Mouse (Mus musculus) kidney, embryonic 14.5 days (tissue): ENCODE data around the gene Ptpn14. TPM values are rescaled to one million over a fixed set of nuclear protein-coding genes. Genes with fewer than 3 reads are reported as not detected.
A peak's percentile ranks its signal among the peaks of the same experiment; 100 is the strongest.

Source experiments
- ATAC-seq: fragments of 200-750 bp; cut with Nextera tagmentation; 2 replicates; pipeline ENCODE4 v1.8.0; 2017; ENCODE audit warnings: moderate number of reproducible peaks, mild to moderate bottlenecking, moderate TSS enrichment, moderate library complexity; ENCODE audit not compliant: low FRiP score, low TSS enrichment
- H3K27ac ChIP-seq: fragments of 300-500 bp; sonication (generic); 2 replicates; pipeline ENCODE4 v1.5.1; 2014; ENCODE audit warnings: low read depth, mild to moderate bottlenecking, low read length, moderate library complexity, mixed read lengths
- H3K27me3 ChIP-seq: fragments of 300-500 bp; sonication (generic); 2 replicates; pipeline ENCODE4 v1.6.1; 2014; ENCODE audit warnings: mild to moderate bottlenecking, low read length; ENCODE audit not compliant: control insufficient read depth, insufficient read depth
- H3K36me3 ChIP-seq: fragments of 300-500 bp; sonication (generic); 2 replicates; pipeline ENCODE4 v1.6.1; 2014; ENCODE audit warnings: low read length, mixed read lengths; ENCODE audit not compliant: control insufficient read depth, insufficient read depth
- H3K4me1 ChIP-seq: fragments of 300-500 bp; sonication (generic); 2 replicates; pipeline ENCODE4 v1.6.1; 2014; ENCODE audit warnings: low read length, mixed read lengths; ENCODE audit not compliant: control insufficient read depth, insufficient read depth
- H3K4me2 ChIP-seq: fragments of 300-500 bp; sonication (generic); replicated peaks from 2 replicates; pipeline ENCODE4 v1.6.1; 2014; ENCODE audit warnings: low read depth, mild to moderate bottlenecking, low read length
- H3K4me3 ChIP-seq: fragments of 300-500 bp; sonication (generic); 2 replicates; pipeline ENCODE4 v1.5.1; 2014; ENCODE audit warnings: mild to moderate bottlenecking, low read length
- H3K9ac ChIP-seq: fragments of 300-500 bp; sonication (generic); 2 replicates; pipeline ENCODE4 v1.6.1; 2014; ENCODE audit warnings: low read depth, mild to moderate bottlenecking, low read length, moderate library complexity
- H3K9me3 ChIP-seq: fragments of 300-500 bp; sonication (generic); 2 replicates; pipeline ENCODE4 v1.6.1; 2016; ENCODE audit warnings: low read length; ENCODE audit not compliant: control insufficient read depth
- WGBS: fragments of 180-500 bp; shearing (Covaris S2); extraction: QIAGEN DNeasy Blood & Tissue Kit; methylation state at CpG from one replicate; pipeline ENCODE4 v1.1.7; 2014; 5-methylcytosine and 5-hydroxymethylcytosine counted together
- polyA plus RNA-seq: library from polyadenylated mRNA; unstranded; fragments of >200 nt; fragmentation: Nextera tagmentation; extraction: Ambion mirVana; gene quantifications from 2 replicates; pipeline ENCODE4 v1.2.1, GENCODE M21; 2014

The Ptpn14 gene
- polyA plus RNA-seq, 1 experiment from 2014 or later = 21.1 TPM

DNA sequence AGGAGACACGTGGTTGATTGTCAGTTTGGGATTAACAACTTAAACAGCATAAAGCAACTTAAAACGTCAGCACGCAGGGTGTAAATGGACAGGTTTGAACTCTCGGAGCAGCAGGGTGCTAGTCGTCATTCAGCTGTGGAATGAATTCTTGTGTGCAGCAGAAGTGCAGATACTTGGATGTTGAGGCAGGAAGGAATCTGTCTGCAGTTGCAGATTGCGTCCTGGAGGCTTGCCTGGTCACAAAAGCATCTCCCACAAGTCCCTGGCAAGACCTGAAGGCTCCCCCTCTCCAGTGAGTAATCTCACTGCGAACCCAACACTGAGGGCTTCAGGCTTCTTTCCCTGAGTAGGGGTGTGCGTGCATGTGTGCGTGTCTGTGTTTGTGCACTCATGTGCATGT is 39.8 kb downstream of the Ptpn14 start:
- WGBS = 56% methylated on average over 9 of the region's 9 CpGs

DNA sequence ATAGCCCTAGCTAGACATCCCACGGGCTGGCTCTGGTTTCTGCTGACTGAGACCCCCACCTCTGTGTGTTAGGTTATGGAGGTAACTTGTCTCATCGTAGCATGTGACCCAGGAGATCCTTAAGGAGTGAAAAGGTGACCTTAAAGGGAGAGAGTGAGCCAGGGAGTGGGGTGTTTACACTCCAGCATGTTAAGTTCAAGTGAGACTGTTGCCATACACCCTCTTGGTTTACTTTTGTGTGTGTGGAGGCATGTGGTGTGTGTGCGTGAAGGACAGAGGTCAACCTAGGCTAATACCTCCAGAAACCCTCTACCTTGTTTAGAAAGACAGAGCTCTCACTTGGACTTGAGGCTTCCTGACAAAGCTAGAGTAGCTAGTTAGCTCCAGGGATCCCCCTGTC is 42.4 kb downstream of the Ptpn14 start:
- 62% methylated on average over 3 of the region's 3 CpGs for WGBS
- no peak for ATAC-seq
- no peak overlapping the region for H3K9ac ChIP-seq
- H3K27me3 ChIP-seq = no peaks in the 10 kb centered on the region
- peaks cover 4% of the 10 kb centered on the region; the same call in 1 of the 2 replicates for H3K36me3 ChIP-seq
- no peaks in the 10 kb centered on the region for H3K9me3 ChIP-seq
- no peak overlapping the region; the same call in 1 of the 2 replicates for H3K27ac ChIP-seq
- H3K4me2 ChIP-seq = no peak overlapping the region
- no peak overlapping the region for H3K4me3 ChIP-seq
- H3K4me1 ChIP-seq = peaks cover 37% of the 10 kb centered on the region

More for the DNA sequence above, 39.8 kb downstream of the Ptpn14 start:
- H3K36me3 ChIP-seq = peaks cover 4% of the 10 kb centered on the region; the same call in 1 of the 2 replicates
- H3K27ac ChIP-seq = no peak overlapping the region
- no peaks in the 10 kb centered on the region for H3K27me3 ChIP-seq
- no peak overlapping the region for H3K4me3 ChIP-seq
- no peak for ATAC-seq
- H3K4me2 ChIP-seq = no peak overlapping the region
- peaks cover 24% of the 10 kb centered on the region; the same call in 1 of the 2 replicates for H3K4me1 ChIP-seq
- no peak overlapping the region for H3K9ac ChIP-seq
- H3K9me3 ChIP-seq = no peaks in the 10 kb centered on the region

DNA sequence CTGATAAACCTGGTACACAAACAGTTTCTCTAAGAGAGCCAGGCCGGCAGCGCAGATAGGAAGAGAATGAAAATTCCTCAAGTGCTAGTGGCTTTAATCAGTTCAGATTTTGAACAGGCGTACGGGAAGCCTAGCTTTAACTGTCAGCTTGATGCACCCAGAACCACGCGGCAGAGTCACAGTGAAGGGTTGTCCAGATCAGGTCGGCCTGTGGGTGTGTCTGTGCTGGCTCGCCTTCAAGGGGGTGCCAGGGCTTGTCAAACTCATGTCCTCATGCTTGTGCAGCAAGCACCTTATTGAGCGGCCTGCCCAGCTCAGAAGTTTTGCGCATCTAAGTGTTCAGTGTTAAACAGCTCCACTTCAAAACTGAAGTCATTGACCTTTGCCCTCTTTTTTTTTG is 44.6 kb downstream of the Ptpn14 start:
- Histone ChIP-seq H3K9me3 (no peaks in the 10 kb centered on the region), H3K27me3 (no peaks in the 10 kb centered on the region), H3K4me2 (no peak overlapping the region), H3K4me3 (no peak overlapping the region), H3K27ac (no peak overlapping the region), H3K9ac (no peak overlapping the region), H3K36me3 (peaks cover 4% of the 10 kb centered on the region; the same call in 1 of the 2 replicates), H3K4me1 (peaks cover 45% of the 10 kb centered on the region)
- ATAC-seq = no peak
- WGBS = 86% methylated on average over 10 of the region's 10 CpGs

DNA sequence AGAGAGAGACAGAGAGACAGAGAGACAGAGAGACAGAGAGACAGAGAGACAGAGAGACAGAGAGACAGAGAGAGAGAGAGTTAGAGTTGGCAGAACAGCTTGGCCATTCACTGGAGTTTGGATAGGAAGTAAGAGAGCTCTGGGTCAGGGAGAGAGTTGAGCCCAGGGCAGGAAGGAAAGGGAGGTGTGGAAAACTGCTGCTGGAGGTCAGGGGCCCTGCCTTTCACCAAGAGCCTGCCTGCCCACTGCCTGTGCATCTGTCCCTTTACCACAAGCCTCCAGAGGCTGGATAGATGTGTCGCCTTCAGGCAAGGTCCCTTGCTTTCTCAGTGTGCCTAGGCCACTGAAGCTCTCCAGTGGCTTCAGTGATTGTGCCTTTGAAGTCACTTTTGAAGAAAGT is 46.7 kb downstream of the Ptpn14 start:
- ATAC-seq = no peak
- 8% methylated on average over 1 of the region's 1 CpGs for WGBS
- H3K4me1 ChIP-seq = peaks cover 51% of the 10 kb centered on the region
- no peak overlapping the region for H3K9ac ChIP-seq
- peaks cover 4% of the 10 kb centered on the region; the same call in 1 of the 2 replicates for H3K36me3 ChIP-seq
- no peak overlapping the region for H3K4me2 ChIP-seq
- no peak overlapping the region for H3K4me3 ChIP-seq
- no peaks in the 10 kb centered on the region for H3K27me3 ChIP-seq
- H3K27ac ChIP-seq = 0 out of 2 replicates have a peak overlapping the region, but pooled peaks have one; percentile 11
- H3K9me3 ChIP-seq = no peaks in the 10 kb centered on the region

DNA sequence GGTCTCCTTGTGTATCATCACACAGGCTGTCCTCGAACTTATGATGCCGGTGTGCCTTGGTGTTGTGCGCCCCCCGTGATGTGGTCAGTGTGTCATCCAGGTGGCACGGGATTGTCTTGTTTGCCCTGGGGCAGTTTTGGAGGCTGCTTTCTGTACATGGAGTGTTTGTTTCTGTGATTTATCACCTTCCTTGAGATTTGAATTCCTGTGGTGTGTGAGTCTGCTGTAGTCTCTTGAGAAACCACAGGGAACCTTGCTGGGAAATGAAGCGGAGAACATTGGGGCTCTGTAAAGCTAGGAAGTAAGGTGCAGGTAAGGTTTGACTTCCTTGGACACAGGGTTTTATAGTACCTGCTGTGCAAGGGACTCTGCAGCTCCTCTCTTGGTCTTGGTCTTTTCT is 49.1 kb downstream of the Ptpn14 start:
- H3K36me3 ChIP-seq = peaks cover 2% of the 10 kb centered on the region; the same call in 1 of the 2 replicates
- no peak for ATAC-seq
- no peak overlapping the region for H3K4me3 ChIP-seq
- 69% methylated on average over 6 of the region's 6 CpGs for WGBS
- H3K9me3 ChIP-seq = no peaks in the 10 kb centered on the region
- peaks cover 65% of the 10 kb centered on the region for H3K4me1 ChIP-seq
- no peak overlapping the region for H3K9ac ChIP-seq
- no peaks in the 10 kb centered on the region for H3K27me3 ChIP-seq
- H3K4me2 ChIP-seq = no peak overlapping the region
- no peak overlapping the region; the same call in 1 of the 2 replicates for H3K27ac ChIP-seq

DNA sequence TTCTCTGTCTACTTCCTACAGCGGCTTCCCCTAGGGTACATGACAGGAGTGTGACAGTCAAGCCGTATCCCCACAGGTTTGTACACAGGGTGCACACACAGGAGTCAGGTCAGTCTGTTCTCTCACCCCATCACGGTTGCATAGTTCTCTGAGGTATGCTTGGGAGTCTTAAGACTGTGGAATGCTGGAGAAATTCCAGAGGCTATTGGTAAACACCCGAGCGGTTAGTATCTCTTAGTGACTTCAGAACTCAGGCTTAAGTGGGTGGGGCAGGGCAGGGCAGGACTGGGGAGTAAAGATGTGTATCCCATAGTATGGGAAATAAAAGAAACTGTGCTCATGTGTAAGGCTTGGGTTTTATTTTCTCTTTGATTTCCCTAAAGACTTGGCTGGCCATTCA is 50.3 kb downstream of the Ptpn14 start:
- H3K27me3 ChIP-seq = no peaks in the 10 kb centered on the region
- H3K27ac ChIP-seq = peak overlapping the region; percentile 56
- peaks cover 75% of the 10 kb centered on the region for H3K4me1 ChIP-seq
- H3K4me2 ChIP-seq = no peak overlapping the region
- 29% methylated on average over 5 of the region's 5 CpGs for WGBS
- H3K9me3 ChIP-seq = no peaks in the 10 kb centered on the region
- no peak overlapping the region for H3K9ac ChIP-seq
- no peaks in the 10 kb centered on the region for H3K36me3 ChIP-seq
- ATAC-seq = 0 out of 2 replicates have a peak, but pooled peaks have one; percentile 24
- H3K4me3 ChIP-seq = no peak overlapping the region

DNA sequence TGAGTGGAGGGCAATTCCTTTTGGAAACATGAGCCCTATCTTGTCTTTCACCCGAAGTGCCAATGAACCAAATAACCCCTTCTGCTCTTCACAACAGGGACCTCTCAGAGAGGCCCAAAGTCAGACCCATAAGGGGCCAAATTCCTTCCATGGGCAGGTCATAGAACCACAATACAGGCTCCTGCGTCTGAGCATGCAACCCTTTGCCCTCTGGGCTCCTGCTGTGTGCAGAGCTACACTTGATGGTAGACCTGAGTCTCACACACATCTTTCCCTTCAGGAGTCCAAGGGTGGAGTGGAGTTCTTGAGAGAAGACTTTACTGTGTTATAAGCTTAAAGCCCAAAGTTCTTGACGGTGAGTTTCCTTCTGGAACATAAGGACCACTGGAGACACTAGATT is 51.2 kb downstream of the Ptpn14 start:
- Histone ChIP-seq H3K27me3 (no peaks in the 10 kb centered on the region), H3K27ac (0 out of 2 replicates have a peak overlapping the region, but pooled peaks have one; percentile 14), H3K9me3 (no peaks in the 10 kb centered on the region), H3K4me1 (peaks cover 73% of the 10 kb centered on the region), H3K4me3 (no peak overlapping the region), H3K9ac (no peak overlapping the region), H3K36me3 (no peaks in the 10 kb centered on the region), H3K4me2 (no peak overlapping the region)
- 33% methylated on average over 3 of the region's 3 CpGs for WGBS
- ATAC-seq = no peak

DNA sequence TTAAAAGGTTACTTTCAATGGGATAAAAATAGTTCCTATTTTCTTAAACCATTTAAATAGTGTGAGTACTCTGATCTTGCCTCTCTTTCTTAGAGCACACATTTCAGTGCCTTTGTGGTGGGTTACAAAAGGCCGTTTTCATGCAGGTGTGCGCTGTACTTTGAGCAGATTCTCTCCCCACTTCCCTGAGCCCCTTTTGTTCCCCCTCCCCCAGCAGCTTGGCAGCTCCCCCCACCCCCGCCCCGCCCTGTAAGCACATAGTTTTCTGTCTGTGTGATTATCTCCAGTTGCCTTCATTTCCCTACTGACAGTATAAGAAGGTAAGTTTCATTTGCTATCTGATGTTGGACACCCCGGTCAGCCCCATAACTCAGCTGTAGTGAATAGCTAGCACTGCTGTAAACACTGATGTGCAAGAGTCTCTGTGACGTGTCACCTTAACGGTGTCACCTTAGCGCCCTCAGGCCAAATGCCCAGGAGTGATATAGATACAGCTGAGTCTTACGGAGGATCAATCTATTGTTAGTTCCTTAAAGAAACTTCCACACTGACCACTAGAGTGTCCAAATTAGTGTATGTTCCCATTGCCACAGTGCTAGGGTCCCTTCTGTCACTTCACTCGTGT is 53.8 kb downstream of the Ptpn14 start:
- H3K9me3 ChIP-seq = no peaks in the 10 kb centered on the region
- H3K4me1 ChIP-seq = peaks cover 88% of the 10 kb centered on the region
- no peaks in the 10 kb centered on the region for H3K36me3 ChIP-seq
- no peak overlapping the region for H3K4me3 ChIP-seq
- no peak for ATAC-seq
- 0 out of 2 replicates have a peak overlapping the region, but pooled peaks have one; percentile 1 for H3K4me2 ChIP-seq
- no peak overlapping the region for H3K27ac ChIP-seq
- no peaks in the 10 kb centered on the region for H3K27me3 ChIP-seq
- 48% methylated on average over 10 of the region's 10 CpGs for WGBS
- no peak overlapping the region for H3K9ac ChIP-seq

DNA sequence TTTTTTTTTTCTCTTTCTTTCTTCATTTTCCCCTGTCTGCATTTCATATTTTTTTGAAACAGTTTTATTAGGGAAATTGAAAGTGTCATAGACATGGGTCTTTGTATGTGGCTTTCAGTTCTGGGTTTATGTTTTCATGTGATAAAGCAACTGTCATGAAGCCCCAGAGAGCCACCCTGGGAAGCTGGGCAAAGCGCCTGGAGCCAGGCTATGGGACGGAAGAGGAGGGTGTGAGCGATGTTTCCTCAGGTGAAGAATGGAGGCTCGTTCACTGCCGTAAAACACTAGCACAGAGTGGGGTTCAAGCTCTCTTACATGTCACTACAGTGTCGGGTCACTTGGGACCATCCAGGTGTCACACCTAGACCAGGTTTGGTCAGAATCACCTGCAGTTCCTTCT is 54.6 kb downstream of the Ptpn14 start:
- H3K4me2 ChIP-seq = no peak overlapping the region
- H3K4me1 ChIP-seq = peaks cover 88% of the 10 kb centered on the region
- peak overlapping the region; percentile 32; the same call in 1 of the 2 replicates for H3K27ac ChIP-seq
- ATAC-seq = no peak
- no peaks in the 10 kb centered on the region for H3K27me3 ChIP-seq
- no peaks in the 10 kb centered on the region for H3K9me3 ChIP-seq
- H3K4me3 ChIP-seq = no peak overlapping the region
- H3K9ac ChIP-seq = no peak overlapping the region
- H3K36me3 ChIP-seq = no peaks in the 10 kb centered on the region
- 63% methylated on average over 6 of the region's 6 CpGs for WGBS
